Mouse (Mus musculus) heart, embryonic 12.5 days (tissue): ENCODE results near the gene Hnrnpu. TPM values are rescaled to one million over a fixed set of nuclear protein-coding genes. Genes with fewer than 3 reads are reported as not detected.
"Not testable (repeated sequence)": the region's sequence is repeated elsewhere in the genome, so short reads cannot be mapped to it uniquely, and the experiment has no call there.

ENCODE experiments used
- ATAC-seq: fragments of 200-750 bp; cut with Nextera tagmentation; 2 replicates; pipeline ENCODE4 v1.8.0; 2017; ENCODE audit warnings: moderate TSS enrichment, moderate library complexity; ENCODE audit not compliant: insufficient number of reproducible peaks, low FRiP score
- H3K27ac ChIP-seq: fragments of 300-500 bp; sonication (generic); 2 replicates; pipeline ENCODE4 v1.5.1; 2016; ENCODE audit warnings: mild to moderate bottlenecking, moderate library complexity; ENCODE audit not compliant: poor library complexity, severe bottlenecking
- H3K27me3 ChIP-seq: fragments of 300-500 bp; sonication (generic); replicated peaks from 2 replicates; pipeline ENCODE4 v1.6.1; 2016; ENCODE audit warnings: mild to moderate bottlenecking, moderate library complexity
- H3K36me3 ChIP-seq: fragments of 300-500 bp; sonication (generic); 2 replicates; pipeline ENCODE4 v1.6.1; 2016; ENCODE audit warnings: mild to moderate bottlenecking, moderate library complexity
- H3K4me1 ChIP-seq: fragments of 300-500 bp; sonication (generic); replicated peaks from 2 replicates; pipeline ENCODE4 v1.6.1; 2016; ENCODE audit warnings: mild to moderate bottlenecking
- H3K4me2 ChIP-seq: fragments of 300-500 bp; sonication (generic); 2 replicates; pipeline ENCODE4 v1.6.1; 2016; ENCODE audit warnings: mild to moderate bottlenecking, moderate library complexity
- H3K4me3 ChIP-seq: fragments of 300-500 bp; sonication (generic); 2 replicates; pipeline ENCODE4 v1.5.1; 2016; ENCODE audit warnings: mild to moderate bottlenecking
- H3K9ac ChIP-seq: fragments of 300-500 bp; sonication (generic); 2 replicates; pipeline ENCODE4 v1.6.1; 2016; ENCODE audit warnings: mild to moderate bottlenecking, moderate library complexity
- H3K9me3 ChIP-seq: fragments of 300-500 bp; sonication (generic); replicated peaks from 2 replicates; pipeline ENCODE4 v1.6.1; 2016; ENCODE audit warnings: mild to moderate bottlenecking, moderate library complexity
- WGBS: fragments of 180-500 bp; shearing (Covaris S2); methylation state at CpG from one replicate; pipeline ENCODE4 v1.1.7; 2016; 5-methylcytosine and 5-hydroxymethylcytosine counted together
- polyA plus RNA-seq: library from polyadenylated mRNA; unstranded; fragments of >200 nt; fragmentation: Nextera tagmentation; extraction: Ambion mirVana; gene quantifications from 2 replicates; pipeline ENCODE4 v1.2.1, GENCODE M21; 2016

Hnrnpu gene
- polyA plus RNA-seq, 1 experiment from 2014 or later: 482 TPM

- Histone ChIP-seq H3K27me3 (no peaks in the 10 kb centered on the region), H3K9ac (no peak overlapping the region), H3K4me3 (no peak overlapping the region), H3K4me1 (peaks cover 18% of the 10 kb centered on the region), H3K4me2 (no peak overlapping the region), H3K9me3 (no peaks in the 10 kb centered on the region), H3K36me3 (no peaks in the 10 kb centered on the region), H3K27ac (no peak overlapping the region)
- ATAC-seq: no peak
- 85% methylated on average over 6 of the region's 6 CpGs for WGBS
These were observed 27.6 kb upstream of the Hnrnpu start for GRCm38 (mm10) chr1:178365171-178365570.

DNA sequence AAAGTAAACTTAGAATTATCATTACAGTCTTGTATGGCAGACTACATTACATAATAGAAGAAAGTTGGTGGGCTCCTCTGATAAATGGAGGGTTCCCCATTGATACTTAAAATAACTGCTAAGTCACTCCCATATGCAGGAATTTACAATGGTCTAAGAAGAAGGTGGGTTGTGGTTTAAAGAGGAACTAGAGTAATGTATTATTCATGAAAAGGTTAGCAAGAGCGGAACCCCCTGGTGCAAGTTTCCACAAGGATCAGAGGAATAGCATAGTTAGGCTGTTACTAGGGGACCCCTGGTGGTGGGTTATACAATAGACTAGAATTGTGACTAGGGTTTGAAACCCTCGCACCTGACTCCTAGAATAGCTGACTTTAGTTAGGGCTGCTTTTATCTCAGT is 23.1 kb upstream of the Hnrnpu start:
- Histone ChIP-seq H3K4me1 (0 out of 2 replicates have a peak, but pooled peaks cover 7% of the 10 kb centered on the region), H3K9ac (no peak overlapping the region), H3K27me3 (no peaks in the 10 kb centered on the region), H3K36me3 (no peaks in the 10 kb centered on the region), H3K27ac (no peak overlapping the region), H3K4me2 (no peak overlapping the region), H3K9me3 (no peaks in the 10 kb centered on the region), H3K4me3 (no peak overlapping the region)
- WGBS: 84% methylated on average over 2 of the region's 2 CpGs
- no peak for ATAC-seq

DNA sequence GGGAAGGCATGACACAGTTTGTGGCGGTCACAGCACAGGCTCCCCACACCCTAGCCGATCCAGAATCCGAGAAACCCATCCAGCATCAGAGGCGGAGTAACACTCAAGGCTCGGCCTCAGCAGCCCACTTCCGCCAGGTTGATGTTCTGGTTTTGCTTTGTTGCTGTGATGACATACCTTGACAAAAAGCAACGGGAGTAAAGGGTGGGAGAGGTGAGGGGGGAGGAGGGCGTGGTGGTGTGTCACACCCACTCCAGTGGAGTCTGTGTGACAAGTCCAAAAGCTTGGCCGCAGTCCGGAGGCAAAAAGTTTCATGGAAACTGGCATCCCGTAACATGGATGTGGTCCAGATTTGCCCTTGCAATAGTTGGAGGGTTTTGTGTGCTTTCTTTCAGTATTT is 22.7 kb upstream of the Hnrnpu start:
- 78% methylated on average over 11 of the region's 11 CpGs for WGBS
- Histone ChIP-seq H3K27ac (no peak overlapping the region), H3K36me3 (no peaks in the 10 kb centered on the region), H3K9me3 (no peaks in the 10 kb centered on the region), H3K9ac (no peak overlapping the region), H3K27me3 (no peaks in the 10 kb centered on the region), H3K4me1 (0 out of 2 replicates have a peak, but pooled peaks cover 7% of the 10 kb centered on the region), H3K4me2 (no peak overlapping the region), H3K4me3 (no peak overlapping the region)
- no peak for ATAC-seq

- Histone ChIP-seq H3K9ac (no peak overlapping the region), H3K27me3 (no peaks in the 10 kb centered on the region), H3K27ac (no peak overlapping the region), H3K4me1 (0 out of 2 replicates have a peak, but pooled peaks cover 7% of the 10 kb centered on the region), H3K36me3 (no peaks in the 10 kb centered on the region), H3K4me2 (no peak overlapping the region), H3K9me3 (no peaks in the 10 kb centered on the region), H3K4me3 (no peak overlapping the region)
- 66% methylated on average over 12 of the region's 12 CpGs for WGBS
- ATAC-seq: no peak
These were observed 20.4 kb upstream of the Hnrnpu start for GRCm38 (mm10) chr1:178357776-178358710.

- Histone ChIP-seq H3K27ac (no peak overlapping the region), H3K36me3 (no peaks in the 10 kb centered on the region), H3K4me2 (no peak overlapping the region), H3K9me3 (no peaks in the 10 kb centered on the region; the same call in 1 of the 2 replicates), H3K4me1 (0 out of 2 replicates have a peak, but pooled peaks cover 7% of the 10 kb centered on the region), H3K9ac (no peak overlapping the region), H3K4me3 (no peak overlapping the region), H3K27me3 (no peaks in the 10 kb centered on the region)
- WGBS: 53% methylated on average over 3 of the region's 3 CpGs
- no peak for ATAC-seq
These were observed 17.0 kb upstream of the Hnrnpu start for GRCm38 (mm10) chr1:178354576-178354975.

DNA sequence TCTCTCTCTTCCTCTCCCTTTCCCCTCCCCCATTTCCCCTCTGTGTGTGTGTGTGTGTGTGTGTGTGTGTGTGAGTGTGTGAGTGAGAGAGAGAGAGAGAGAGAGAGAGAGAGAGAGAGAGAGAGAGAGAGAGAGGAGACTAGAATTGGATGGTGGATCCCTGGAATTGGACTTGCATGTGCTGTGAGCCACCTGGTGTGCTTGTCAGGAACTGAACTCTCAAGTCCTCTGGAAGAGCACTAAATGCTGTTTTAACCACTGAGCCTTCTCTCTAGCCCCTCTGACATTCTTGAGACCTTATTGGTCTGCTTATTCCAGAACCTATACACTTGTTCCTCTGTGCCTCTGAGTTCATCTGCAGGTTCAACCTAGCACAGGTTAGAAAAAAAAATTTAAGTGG is 14.0 kb upstream of the Hnrnpu start:
- H3K27ac ChIP-seq: no peak overlapping the region
- no peaks in the 10 kb centered on the region for H3K27me3 ChIP-seq
- no peak overlapping the region for H3K4me3 ChIP-seq
- no peaks in the 10 kb centered on the region for H3K36me3 ChIP-seq
- no peak overlapping the region for H3K9ac ChIP-seq
- no peak overlapping the region for H3K4me2 ChIP-seq
- H3K9me3 ChIP-seq: no peaks in the 10 kb centered on the region; the same call in 1 of the 2 replicates
- no peak for ATAC-seq
- no peaks in the 10 kb centered on the region for H3K4me1 ChIP-seq

DNA sequence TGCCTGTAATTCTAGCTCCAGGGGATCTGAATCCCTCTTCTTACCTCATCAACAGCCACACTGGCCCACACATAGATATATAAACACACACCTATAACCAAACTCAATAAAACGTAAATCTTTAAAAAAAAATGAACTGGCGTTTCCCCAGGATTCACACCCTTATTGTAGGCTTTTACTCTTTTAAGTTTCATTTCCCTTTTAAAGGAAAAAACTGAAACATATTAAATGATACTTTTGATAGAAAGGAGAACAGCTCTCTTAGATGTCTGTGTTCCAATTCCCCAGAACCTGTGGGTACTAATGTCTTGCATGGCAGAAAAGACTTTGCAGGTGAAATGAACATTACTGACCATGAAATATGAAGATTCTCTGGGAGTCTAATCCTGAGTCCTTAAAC is 13.2 kb upstream of the Hnrnpu start:
- H3K9me3 ChIP-seq: no peaks in the 10 kb centered on the region; the same call in 1 of the 2 replicates
- 87% methylated on average over 2 of the region's 2 CpGs for WGBS
- no peak overlapping the region for H3K27ac ChIP-seq
- H3K36me3 ChIP-seq: no peaks in the 10 kb centered on the region
- H3K4me1 ChIP-seq: no peaks in the 10 kb centered on the region
- no peaks in the 10 kb centered on the region for H3K27me3 ChIP-seq
- H3K4me2 ChIP-seq: no peak overlapping the region
- no peak overlapping the region for H3K4me3 ChIP-seq
- no peak for ATAC-seq
- no peak overlapping the region for H3K9ac ChIP-seq

DNA sequence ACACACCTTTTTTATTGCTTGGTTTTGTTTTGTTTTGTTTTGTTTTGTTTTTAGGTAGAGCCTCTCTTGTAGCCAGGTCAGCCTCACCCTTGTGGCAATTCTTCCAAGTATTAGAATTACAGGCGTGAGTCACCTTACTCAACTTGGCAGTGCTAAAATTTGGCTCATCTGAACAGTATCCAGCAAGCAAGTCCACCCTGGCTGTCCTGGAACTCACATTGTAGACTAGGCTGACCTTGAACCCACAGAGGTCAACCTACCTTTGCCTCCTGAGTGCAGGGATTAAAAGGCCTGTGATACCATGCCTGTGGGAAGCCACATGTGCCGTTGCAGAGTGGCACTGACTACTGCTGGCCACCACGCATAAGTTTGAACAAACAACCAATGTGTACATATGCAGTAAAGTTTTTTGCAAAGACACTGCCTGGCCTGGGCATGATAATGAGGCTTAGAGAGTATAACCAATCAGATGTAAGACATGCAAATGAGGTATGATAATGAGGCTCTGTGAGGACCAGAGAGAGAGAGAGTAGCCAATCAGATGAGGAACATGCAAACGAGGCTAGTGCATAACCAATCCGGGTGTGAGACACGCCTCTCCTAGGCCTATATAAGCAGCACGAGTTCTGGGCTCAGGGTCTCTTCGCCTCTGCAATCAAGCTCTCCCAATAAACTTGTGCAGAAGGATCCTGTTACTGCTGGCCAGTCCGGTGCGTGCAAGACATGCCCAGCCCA is 6.6 kb upstream of the Hnrnpu start:
- not testable (repeated sequence) for H3K9ac ChIP-seq, ATAC-seq

DNA sequence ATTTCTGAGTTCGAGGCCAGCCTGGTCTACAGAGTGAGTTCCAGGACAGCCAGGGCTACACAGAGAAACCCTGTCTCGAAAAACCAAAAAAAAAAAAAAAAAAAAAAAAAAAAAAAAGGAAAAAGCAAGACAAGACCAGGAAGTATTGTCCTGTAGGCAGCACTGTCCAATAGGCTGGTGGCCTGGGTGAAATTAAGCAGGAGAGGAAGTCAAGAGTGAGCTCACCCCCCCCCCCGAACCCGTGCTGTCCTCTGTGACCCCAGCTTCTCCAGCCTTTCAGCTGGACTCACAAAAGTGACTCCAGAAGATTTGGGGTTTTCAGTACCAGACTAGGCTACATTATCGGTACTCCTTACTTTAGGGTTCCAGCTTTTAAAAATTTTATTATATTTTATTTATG is 5.0 kb upstream of the Hnrnpu start:
- 69% methylated on average over 5 of the region's 5 CpGs for WGBS
- Histone ChIP-seq H3K36me3 (no peaks in the 10 kb centered on the region), H3K9ac (no peak overlapping the region), H3K27ac (no peak overlapping the region), H3K9me3 (0 out of 2 replicates have a peak, but pooled peaks cover 3% of the 10 kb centered on the region), H3K4me1 (peaks cover 4% of the 10 kb centered on the region), H3K27me3 (no peaks in the 10 kb centered on the region), H3K4me2 (no peak overlapping the region), H3K4me3 (no peak overlapping the region)
- no peak for ATAC-seq

More for the DNA sequence above, 6.6 kb upstream of the Hnrnpu start:
- H3K27ac ChIP-seq, H3K4me3 ChIP-seq, H3K4me1 ChIP-seq, H3K36me3 ChIP-seq, H3K9me3 ChIP-seq, H3K4me2 ChIP-seq, H3K27me3 ChIP-seq: not testable (repeated sequence)
- WGBS: 91% methylated on average over 10 of the region's 10 CpGs

DNA sequence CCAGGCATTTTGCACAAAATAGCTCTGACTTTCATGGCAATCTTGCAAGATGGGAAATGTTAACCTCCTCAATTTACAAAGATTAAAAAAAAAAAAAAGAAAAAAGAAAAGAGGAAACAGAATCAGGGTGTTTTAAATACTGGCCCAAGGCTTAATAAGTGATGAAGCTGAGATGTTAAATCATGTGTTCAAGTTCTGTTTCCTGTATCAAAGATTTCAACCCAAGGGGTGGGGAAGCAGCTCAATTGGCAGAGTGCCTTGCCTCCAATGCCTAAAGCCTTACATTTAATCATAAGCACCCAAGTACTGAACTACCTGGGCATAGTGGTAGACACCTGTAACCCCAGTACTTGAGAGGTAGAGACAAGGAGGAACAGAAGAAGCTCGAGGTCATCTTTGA is 4.5 kb upstream of the Hnrnpu start:
- Histone ChIP-seq H3K4me3 (no peak overlapping the region), H3K9ac (no peak overlapping the region), H3K36me3 (no peaks in the 10 kb centered on the region), H3K27ac (no peak overlapping the region), H3K9me3 (0 out of 2 replicates have a peak, but pooled peaks cover 3% of the 10 kb centered on the region), H3K4me2 (no peak overlapping the region), H3K27me3 (no peaks in the 10 kb centered on the region), H3K4me1 (peaks cover 4% of the 10 kb centered on the region)
- ATAC-seq: no peak
- 69% methylated on average over 1 of the region's 1 CpGs for WGBS

GRCm38 (mm10) chr1:178341435-178341834 is 3.8 kb upstream of the Hnrnpu start:
- H3K36me3 ChIP-seq: no peaks in the 10 kb centered on the region
- H3K4me3 ChIP-seq: no peak overlapping the region
- H3K9me3 ChIP-seq: 0 out of 2 replicates have a peak, but pooled peaks cover 3% of the 10 kb centered on the region
- 82% methylated on average over 3 of the region's 3 CpGs for WGBS
- H3K27ac ChIP-seq: no peak overlapping the region
- no peak for ATAC-seq
- no peak overlapping the region for H3K4me2 ChIP-seq
- H3K4me1 ChIP-seq: peaks cover 4% of the 10 kb centered on the region
- H3K27me3 ChIP-seq: no peaks in the 10 kb centered on the region
- H3K9ac ChIP-seq: no peak overlapping the region
